Mouse (Mus musculus) myocyte (in vitro differentiated cells): ENCODE measurements around the gene Ttc7. TPM values are rescaled to one million over a fixed set of nuclear protein-coding genes. Genes with fewer than 3 reads are reported as not detected.

Experiments
- H3K27me3 ChIP-seq: one replicate; pipeline ENCODE4 v1.6.1; 2011; ENCODE audit not compliant: control insufficient read depth, insufficient read depth, insufficient read length
- H3K36me3 ChIP-seq: one replicate; pipeline ENCODE4 v1.6.1; 2011; ENCODE audit not compliant: control insufficient read depth, insufficient read depth
- H3K4me2 ChIP-seq: one replicate; pipeline ENCODE4 v1.6.1; 2011; ENCODE audit warnings: low read depth, control low read depth
- H3K4me3 ChIP-seq: one replicate; pipeline ENCODE4 v1.5.1; 2011; ENCODE audit warnings: mild to moderate bottlenecking, control low read depth, moderate library complexity
- H3K79me2 ChIP-seq: one replicate; pipeline ENCODE4 v1.6.1; 2011; ENCODE audit not compliant: control insufficient read depth, insufficient read depth
- H3ac ChIP-seq: one replicate; pipeline ENCODE4 v1.6.1; 2011; ENCODE audit not compliant: control insufficient read depth, insufficient read length
- CEBPB ChIP-seq: IDR thresholded peaks from 2 replicates; pipeline ENCODE4 v1.6.1; 2011; ENCODE audit warnings: mild to moderate bottlenecking, moderate library complexity; ENCODE audit not compliant: poor library complexity, insufficient read depth, severe bottlenecking
- E2F4 ChIP-seq: IDR thresholded peaks from one replicate; pipeline ENCODE4 v1.6.1; 2011; ENCODE audit warnings: mild to moderate bottlenecking, control low read depth, moderate library complexity; ENCODE audit not compliant: insufficient read depth
- MAX ChIP-seq: IDR thresholded peaks from one replicate; pipeline ENCODE4 v1.6.1; 2011; ENCODE audit warnings: low read depth, mild to moderate bottlenecking, control low read depth
- MYOD1 ChIP-seq, 3 experiments: IDR thresholded peaks; one replicate each; pipeline ENCODE4 v1.6.1; 2011; ENCODE audit warnings: control low read depth in 2 of 3, low read depth in 2 of 3, mild to moderate bottlenecking in 2 of 3, moderate library complexity in 1 of 3; ENCODE audit not compliant: insufficient read length in 2 of 3, control insufficient read depth in 1 of 3
- MYOG ChIP-seq, 3 experiments: IDR thresholded peaks; one replicate each; pipeline ENCODE4 v1.6.1; 2011; ENCODE audit warnings: control low read depth in 2 of 3, low read depth in 2 of 3, mild to moderate bottlenecking in 2 of 3; ENCODE audit not compliant: insufficient read length in 2 of 3, control insufficient read depth in 1 of 3, insufficient read depth in 1 of 3
- POLR2A ChIP-seq: IDR thresholded peaks from one replicate; pipeline ENCODE4 v1.6.1; 2011; ENCODE audit warnings: low read depth, mild to moderate bottlenecking, control low read depth, moderate library complexity; ENCODE audit not compliant: insufficient read length
- POLR2AphosphoS2 ChIP-seq: IDR thresholded peaks from one replicate; pipeline ENCODE4 v1.6.1; 2011; ENCODE audit warnings: low read depth, control low read depth; ENCODE audit not compliant: insufficient read length
- REST ChIP-seq: IDR thresholded peaks from one replicate; pipeline ENCODE4 v1.6.1; 2011; ENCODE audit warnings: mild to moderate bottlenecking, control low read depth, moderate library complexity; ENCODE audit not compliant: insufficient read depth, insufficient read length
- SRF ChIP-seq: IDR thresholded peaks from one replicate; pipeline ENCODE4 v1.6.1; 2011; ENCODE audit warnings: low read depth; ENCODE audit not compliant: control insufficient read depth, insufficient read length
- TCF12 ChIP-seq: IDR thresholded peaks from one replicate; pipeline ENCODE4 v1.6.1; 2011; ENCODE audit warnings: mild to moderate bottlenecking, control low read depth; ENCODE audit not compliant: poor library complexity, insufficient read depth, severe bottlenecking
- TCF3 ChIP-seq: IDR thresholded peaks from one replicate; pipeline ENCODE4 v1.6.1; 2011; ENCODE audit warnings: low read depth, control low read depth; ENCODE audit not compliant: insufficient read length
- USF1 ChIP-seq: IDR thresholded peaks from one replicate; pipeline ENCODE4 v1.6.1; 2011; ENCODE audit warnings: low read depth, mild to moderate bottlenecking, control low read depth, moderate library complexity
- polyA plus RNA-seq: library from polyadenylated mRNA; unstranded; fragments of >200 nt; fragmentation: generic; extraction: Trizol; gene quantifications from one replicate; pipeline ENCODE4 v1.2.1, GENCODE M21; 2012; ENCODE audit warnings: missing spikeins

The Ttc7 gene
- polyA plus RNA-seq, 1 experiment, result 15.2 TPM

DNA sequence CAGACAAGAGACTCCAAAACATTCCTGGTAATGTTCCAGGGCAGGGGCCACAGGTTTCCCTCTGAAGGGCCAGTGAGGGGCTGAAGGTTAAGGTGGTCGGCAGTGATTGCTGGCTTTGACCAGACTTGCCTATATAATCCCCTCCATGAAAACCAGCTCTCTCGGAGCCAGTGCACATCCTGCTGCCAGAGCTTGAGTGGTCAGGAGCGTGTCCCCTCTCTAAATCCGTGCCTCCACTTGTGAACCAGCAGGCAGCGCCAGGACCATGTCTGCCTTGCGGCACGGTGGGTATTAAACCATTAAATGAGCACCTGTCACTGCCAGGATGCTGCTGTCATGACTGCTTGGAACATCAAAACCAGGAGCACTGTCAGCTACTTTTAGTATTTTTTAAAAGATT is 27.8 kb downstream of the Ttc7 start:
- Histone ChIP-seq H3K4me2 (no peak overlapping the region), H3K27me3 (no peaks in the 10 kb centered on the region), H3K36me3 (no peaks in the 10 kb centered on the region), H3ac (no peak overlapping the region), H3K79me2 (no peaks in the 10 kb centered on the region), H3K4me3 (no peak overlapping the region)
- TF ChIP-seq MYOG (IDR thresholded peaks at IDR 0.05; ENCODE audit: control insufficient read depth in 1 of 3, insufficient read depth in 1 of 3, insufficient read length in 2 of 3, low read depth in 2 of 3) (no peak), CEBPB (no peak), E2F4 (no peak), TCF3 (no peak), USF1 (no peak), TCF12 (no peak), SRF (no peak), POLR2A (no peak), MAX (no peak), POLR2AphosphoS2 (no peak), MYOD1 (IDR thresholded peaks at IDR 0.05; ENCODE audit: control insufficient read depth in 1 of 3, insufficient read length in 2 of 3, low read depth in 2 of 3) (no peak), REST (no peak)

DNA sequence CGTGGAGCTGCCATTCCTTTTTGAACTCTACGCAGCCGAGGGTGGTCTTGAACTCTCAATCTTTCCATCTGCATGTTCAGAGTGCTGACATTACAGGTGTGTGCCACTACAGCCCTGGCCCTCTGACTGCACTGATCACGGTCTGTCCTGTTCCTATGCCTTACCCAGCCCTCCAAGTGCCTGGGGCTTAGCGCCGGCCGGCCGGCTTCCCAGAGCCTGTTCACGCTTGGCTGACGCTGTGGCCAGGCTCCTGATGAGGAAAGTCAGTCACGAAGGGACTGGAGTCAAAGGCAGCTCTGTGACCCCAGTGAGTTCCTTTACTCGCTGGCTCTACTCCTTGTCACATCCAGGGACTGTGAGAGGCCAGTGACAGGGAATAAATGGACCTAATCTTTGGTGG is 29.7 kb downstream of the Ttc7 start:
- H3K4me2 ChIP-seq, result no peak overlapping the region
- H3K36me3 ChIP-seq, result no peaks in the 10 kb centered on the region
- H3K4me3 ChIP-seq, result no peak overlapping the region
- H3K27me3 ChIP-seq, result no peaks in the 10 kb centered on the region
- H3ac ChIP-seq, result no peak overlapping the region
- TF ChIP-seq POLR2A (no peak), POLR2AphosphoS2 (no peak), MAX (no peak), MYOD1 (IDR thresholded peaks at IDR 0.05; ENCODE audit: control insufficient read depth in 1 of 3, insufficient read length in 2 of 3, low read depth in 2 of 3) (no peak), USF1 (no peak), SRF (no peak), CEBPB (no peak), TCF12 (no peak), MYOG (IDR thresholded peaks at IDR 0.05; ENCODE audit: control insufficient read depth in 1 of 3, insufficient read depth in 1 of 3, insufficient read length in 2 of 3, low read depth in 2 of 3) (no peak), TCF3 (no peak), REST (no peak), E2F4 (no peak)
- no peaks in the 10 kb centered on the region for H3K79me2 ChIP-seq

DNA sequence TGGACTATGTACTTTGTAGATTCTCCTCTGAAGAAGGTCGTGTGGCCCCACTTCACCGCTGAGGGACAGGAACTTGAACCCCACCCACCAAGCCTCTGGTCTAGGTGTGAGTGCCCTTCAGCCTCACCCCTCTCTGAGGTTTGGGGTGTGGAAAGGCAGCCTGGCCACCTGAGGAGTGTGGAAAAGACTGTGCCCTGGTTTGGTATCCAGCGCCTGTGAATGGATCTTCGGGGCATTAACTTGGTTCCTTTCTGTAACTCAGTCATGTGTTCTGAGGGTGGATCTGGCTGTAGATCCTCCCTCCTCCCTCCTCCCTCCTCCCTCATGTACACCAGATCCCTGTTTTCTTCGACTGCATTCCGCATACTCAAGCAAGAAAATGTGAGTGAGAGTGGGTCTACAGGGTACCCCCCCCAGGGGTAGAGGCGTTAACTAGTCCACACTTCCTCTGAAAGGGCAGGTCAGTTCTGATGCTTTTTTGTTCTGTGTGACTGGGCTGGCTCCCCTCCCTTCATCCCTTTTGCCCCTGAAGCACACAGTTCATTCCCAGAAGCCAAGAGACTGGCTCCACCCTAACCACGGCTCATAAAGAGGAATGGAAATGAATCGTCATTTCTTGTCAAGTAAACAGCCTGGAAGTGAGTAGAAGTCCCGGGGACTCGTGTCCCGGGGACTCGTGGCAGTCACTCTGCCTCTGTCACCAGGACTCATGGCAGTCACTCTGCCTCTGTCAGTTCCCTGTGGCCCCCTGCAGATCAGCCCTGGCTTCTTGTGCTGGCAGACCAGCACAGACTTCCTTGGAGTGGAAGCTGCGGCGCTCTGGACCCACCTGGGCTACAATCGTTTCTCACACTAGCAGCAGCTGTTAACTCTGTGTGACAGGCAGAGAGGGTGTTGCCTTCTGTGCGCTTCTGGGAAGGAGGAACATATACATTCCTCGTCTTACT is 30.5 kb downstream of the Ttc7 start:
- Histone ChIP-seq H3K79me2 (no peaks in the 10 kb centered on the region), H3K4me3 (no peak overlapping the region), H3K27me3 (no peaks in the 10 kb centered on the region), H3K4me2 (peak overlapping the region; percentile 74), H3ac (no peak overlapping the region), H3K36me3 (no peaks in the 10 kb centered on the region)
- TF ChIP-seq REST (no peak), MYOG (IDR thresholded peaks at IDR 0.05; ENCODE audit: control insufficient read depth in 1 of 3, insufficient read depth in 1 of 3, insufficient read length in 2 of 3, low read depth in 2 of 3) (peak in 1 of 3 experiments; percentile 32), POLR2AphosphoS2 (no peak), E2F4 (no peak), MYOD1 (IDR thresholded peaks at IDR 0.05; ENCODE audit: control insufficient read depth in 1 of 3, insufficient read length in 2 of 3, low read depth in 2 of 3) (peak in 1 of 3 experiments; percentile 50), POLR2A (no peak), TCF3 (no peak), MAX (no peak), USF1 (no peak)

DNA sequence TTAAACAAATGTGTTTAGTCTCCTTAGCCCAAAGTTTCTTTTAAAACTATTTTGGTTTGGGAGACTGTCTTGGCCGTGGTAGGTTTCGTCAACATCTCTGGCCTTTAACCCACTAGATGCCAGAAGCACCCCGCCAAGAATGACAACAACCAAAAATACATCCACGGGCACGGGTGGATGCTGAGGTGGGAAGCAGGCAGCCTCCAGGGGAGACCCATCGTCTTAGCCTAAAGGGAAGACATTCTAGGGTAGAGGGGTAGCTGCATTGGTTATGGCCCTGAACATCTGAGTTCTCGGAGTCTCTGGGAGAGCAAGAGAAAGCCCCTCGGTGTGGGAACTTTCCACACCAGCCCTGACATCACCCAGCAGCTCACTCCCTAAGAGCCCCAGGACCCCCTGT is 31.4 kb downstream of the Ttc7 start:
- no peaks in the 10 kb centered on the region for H3K27me3 ChIP-seq
- no peak overlapping the region for H3ac ChIP-seq
- no peak for TF ChIP-seq TCF12
- TF ChIP-seq POLR2A, result no peak
- no peak for TF ChIP-seq MAX
- no peak for TF ChIP-seq POLR2AphosphoS2
- TF ChIP-seq CEBPB, result no peak
- TF ChIP-seq E2F4, result no peak
- no peak for TF ChIP-seq SRF
- peak overlapping the region; percentile 74 for H3K4me2 ChIP-seq
- H3K79me2 ChIP-seq, result no peaks in the 10 kb centered on the region
- H3K4me3 ChIP-seq, result no peak overlapping the region
- no peaks in the 10 kb centered on the region for H3K36me3 ChIP-seq

DNA sequence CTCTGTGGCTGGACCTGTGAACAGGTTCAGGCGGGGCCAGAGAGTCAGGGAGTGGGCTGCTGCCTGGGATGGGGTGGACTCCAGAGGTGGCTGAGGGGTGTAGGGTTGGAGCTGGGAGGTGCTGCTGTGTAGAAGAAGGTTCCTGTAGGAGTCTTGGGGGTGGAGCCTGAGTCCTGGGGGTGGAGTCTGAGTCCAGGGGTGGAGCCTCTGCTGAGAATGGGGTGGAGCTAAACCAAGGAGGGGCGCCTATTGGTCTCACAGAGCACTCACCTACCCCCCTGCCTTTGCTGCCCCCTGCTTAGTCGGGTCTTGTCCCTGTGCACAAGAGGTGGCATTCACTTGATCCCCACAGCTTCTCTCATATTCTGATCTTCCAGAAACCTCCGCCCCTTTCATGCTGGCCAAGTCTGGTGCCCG is 31.9 kb downstream of the Ttc7 start:
- TF ChIP-seq POLR2AphosphoS2 (no peak), MYOD1 (IDR thresholded peaks at IDR 0.05; ENCODE audit: control insufficient read depth in 1 of 3, insufficient read length in 2 of 3, low read depth in 2 of 3) (no peak), CEBPB (no peak), REST (no peak), E2F4 (no peak)
- Histone ChIP-seq H3K4me2 (peak overlapping the region; percentile 50), H3K79me2 (no peaks in the 10 kb centered on the region), H3K27me3 (no peaks in the 10 kb centered on the region), H3ac (no peak overlapping the region), H3K4me3 (no peak overlapping the region), H3K36me3 (no peaks in the 10 kb centered on the region)
